Mouse (Mus musculus): ENCODE measurements at regions not wholly inside any gene's neighbourhood (a gene's known extent, or its start where the extent isn't known, plus 50 kb on each side); places are given as distances from the start of the nearest gene placed in this dataset.

DNA sequence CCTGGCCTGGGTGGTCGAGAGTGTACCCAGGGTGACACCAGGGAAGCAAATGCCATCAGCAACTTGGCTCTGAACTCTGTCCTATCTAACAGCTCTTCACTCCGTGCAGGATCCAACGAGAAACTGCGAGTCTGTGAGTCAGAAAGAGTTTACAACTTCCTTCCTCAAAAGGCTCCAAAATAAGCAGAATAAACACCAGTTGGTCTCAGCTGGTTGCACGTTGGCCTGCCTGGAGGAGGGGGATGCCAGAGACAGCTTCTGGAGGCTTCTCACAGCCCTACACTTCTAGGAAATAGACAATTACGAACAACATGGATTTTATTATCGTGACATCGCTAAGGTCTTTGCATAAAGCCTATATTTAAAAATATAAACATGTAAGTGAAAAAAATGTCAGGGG lies 133.4 kb upstream of the Pkdcc start:
- TF ChIP-seq CTCF (IDR thresholded peaks at IDR 0.05; ENCODE audit: insufficient read depth, low read depth, low read length) (no peak), POLR2A (IDR thresholded peaks at IDR 0.05; ENCODE audit: insufficient read depth, low read depth, low read length) (no peak)

All from olfactory bulb, adult 2 months (tissue).